Mouse (Mus musculus): Measurements from ENCODE around the gene Cnnm3.
A peak's percentile ranks its signal among the peaks of the same experiment; 100 is the strongest.

The Cnnm3 gene

DNA sequence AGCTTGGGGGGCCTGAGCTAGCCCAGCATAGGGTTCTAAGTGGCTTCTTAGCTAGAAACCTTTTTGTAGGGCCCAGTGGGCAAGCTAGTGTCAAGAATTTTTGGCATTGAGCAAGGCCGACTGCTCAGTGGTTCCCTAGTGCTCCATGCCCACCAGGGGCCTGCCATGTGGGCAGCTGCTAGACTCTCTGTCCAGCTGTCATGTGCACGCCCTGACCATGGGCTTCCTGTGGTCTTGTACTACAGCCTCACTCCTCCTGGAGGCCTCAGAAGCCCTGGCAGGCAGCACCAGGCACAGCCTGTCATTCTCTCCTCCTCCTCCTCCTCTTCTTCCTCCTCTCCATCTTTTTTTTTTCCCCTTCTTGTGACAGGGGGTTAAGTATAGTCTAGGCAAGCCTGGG is 14.4 kb upstream of the Cnnm3 start:
- no peak for DNase-seq (ENCODE audit: extremely low spot score)

DNA sequence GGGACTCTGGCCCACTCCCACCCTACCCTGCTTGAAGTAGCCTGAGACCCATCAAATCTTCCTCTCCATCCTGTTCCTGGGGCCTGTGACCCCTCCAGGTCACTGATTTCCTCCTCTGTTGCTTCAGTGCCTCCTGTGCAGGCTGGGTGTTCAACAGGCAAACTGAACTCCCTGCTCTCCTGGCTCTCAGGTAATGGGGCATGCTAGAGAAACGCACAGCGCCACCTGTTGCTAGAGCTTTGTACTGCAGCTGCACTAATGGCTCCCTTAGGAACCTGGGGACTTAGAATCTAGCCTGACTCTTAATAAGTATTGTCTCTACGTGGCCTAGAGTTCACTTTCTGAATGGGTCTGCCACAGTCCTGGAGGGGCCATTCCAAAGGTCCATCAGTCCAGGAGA is 10.4 kb upstream of the Cnnm3 start:
- DNase-seq (ENCODE audit: extremely low spot score): peak; percentile 68

DNA sequence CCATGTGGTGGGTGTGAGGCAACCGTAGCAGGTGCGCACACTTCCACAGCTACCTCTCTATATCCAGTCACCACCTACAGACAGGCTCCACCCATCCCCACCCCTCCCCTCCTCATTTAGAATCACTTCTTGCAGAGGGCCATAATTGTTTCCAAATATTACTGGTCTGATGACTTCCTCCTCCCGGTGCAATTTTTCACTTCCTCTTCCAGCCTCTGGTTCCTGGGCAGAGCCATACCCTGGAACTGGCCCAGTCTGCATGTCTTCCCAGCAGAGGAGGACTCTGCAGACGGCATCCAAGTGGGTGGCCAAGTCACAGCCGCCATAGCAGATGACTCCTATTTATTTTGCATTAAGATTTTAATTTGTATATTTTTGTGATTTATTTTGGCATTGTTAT is 3.4 kb upstream of the Cnnm3 start:
- DNase-seq (ENCODE audit: extremely low spot score): no peak

DNA sequence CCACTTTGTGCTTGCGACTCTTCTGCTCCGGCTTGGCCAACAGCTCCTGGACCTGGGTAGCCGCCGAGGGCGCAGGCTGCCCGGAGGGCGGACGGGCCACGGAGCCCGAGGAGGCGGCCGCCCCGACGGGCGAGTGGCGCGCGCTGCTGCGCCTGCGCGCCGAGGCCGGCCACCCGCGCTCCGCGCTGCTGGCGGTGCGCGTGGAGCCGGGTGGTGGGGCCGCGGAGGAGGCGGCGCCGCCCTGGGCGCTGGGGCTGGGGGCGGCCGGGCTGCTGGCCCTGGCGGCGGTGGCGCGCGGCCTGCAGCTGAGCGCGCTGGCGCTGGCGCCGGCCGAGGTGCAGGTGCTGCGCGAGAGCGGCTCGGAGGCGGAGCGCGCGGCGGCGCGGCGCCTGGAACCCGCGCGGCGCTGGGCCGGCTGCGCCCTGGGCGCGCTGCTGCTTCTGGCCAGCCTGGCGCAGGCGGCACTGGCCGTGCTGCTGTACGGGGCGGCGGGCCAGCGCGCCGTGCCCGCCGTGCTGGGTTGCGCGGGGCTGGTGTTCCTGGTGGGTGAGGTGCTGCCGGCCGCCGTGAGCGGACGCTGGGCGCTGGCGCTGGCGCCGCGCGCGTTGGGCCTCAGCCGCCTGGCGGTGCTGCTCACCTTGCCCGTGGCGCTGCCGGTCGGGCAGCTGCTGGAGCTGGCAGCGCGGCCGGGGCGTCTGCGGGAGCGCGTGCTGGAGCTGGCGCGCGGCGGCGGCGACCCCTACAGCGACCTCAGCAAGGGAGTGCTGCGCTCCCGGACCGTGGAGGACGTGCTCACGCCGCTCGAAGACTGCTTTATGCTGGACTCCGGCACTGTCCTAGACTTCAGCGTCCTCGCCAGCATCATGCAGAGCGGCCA is 660 bp downstream of the Cnnm3 start:
- peak; percentile 61 for DNase-seq (ENCODE audit: extremely low spot score)

DNA sequence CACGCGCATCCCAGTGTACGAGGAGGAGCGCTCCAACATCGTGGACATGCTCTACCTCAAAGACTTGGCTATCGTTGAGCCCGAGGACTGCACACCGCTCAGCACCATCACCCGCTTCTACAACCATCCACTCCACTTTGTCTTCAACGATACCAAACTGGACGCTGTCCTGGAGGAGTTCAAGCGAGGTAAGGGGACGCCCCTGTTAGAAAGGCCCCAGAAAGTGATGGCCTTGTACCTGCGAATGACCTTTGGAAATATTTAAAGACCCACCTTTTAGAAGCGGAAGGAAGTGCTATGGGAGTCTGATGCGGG is 1.3 kb downstream of the Cnnm3 start:
- no peak for DNase-seq (ENCODE audit: extremely low spot score)

DNA sequence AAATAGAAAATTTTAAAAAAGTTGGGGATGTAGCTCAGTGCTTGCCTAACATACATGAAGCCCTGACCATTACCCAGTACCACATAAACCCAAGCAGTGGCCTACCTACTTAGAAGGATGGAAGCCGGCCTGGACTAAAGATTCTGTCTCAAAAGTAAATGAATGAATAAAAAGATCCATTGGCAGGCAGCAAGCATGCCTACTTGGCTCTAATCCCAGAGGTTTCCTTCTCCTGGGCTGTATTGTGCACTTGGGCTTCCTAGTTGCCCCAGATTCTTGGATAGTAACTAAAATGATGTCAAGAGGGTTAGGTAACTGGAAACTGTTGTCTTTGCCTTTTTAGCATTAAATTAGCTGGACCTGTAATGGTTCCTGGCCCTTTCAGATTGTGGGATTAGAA is 1.6 kb downstream of the Cnnm3 start:
- DNase-seq (ENCODE audit: extremely low spot score): no peak

DNA sequence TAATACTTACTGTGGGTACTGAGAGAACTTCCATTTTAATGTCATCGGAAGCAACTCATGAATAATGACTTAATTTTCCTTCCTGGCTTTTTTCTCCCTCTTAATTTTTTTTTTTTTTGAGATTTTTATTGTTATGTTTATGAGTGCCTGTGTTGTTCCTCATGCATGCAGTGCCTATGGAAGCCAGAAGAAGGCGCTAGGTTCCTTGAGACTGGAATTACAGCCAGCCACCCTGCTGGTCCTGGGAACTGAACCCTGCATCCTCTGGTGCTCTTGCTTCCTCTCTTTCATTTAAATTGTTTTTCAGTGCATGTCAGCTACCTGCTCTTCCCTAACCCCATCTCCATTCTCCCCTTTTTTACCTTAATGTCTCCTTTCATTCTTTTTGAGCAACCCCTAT is 2.1 kb downstream of the Cnnm3 start:
- peak; percentile 40 for DNase-seq (ENCODE audit: extremely low spot score)

DNA sequence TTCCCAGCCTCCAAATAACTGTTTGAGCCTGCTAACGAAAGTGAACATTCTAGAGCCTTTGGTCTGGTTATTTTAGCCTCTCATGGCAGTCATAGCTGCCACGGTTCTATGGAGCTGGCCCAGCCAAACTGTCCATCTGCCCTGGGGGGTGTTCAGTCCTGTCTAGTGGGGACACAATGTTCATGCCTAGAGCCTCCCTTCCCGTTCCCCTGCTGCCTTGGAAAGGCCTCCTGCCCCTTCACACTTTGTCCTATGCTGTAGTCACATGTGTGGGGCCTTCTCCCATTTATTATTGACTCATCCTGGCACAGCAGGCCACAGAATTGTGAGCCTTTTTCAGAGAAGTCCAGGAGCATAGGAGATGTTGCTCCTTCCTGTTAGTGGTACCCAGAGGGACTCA is 6.6 kb downstream of the Cnnm3 start:
- DNase-seq (ENCODE audit: extremely low spot score): no peak

DNA sequence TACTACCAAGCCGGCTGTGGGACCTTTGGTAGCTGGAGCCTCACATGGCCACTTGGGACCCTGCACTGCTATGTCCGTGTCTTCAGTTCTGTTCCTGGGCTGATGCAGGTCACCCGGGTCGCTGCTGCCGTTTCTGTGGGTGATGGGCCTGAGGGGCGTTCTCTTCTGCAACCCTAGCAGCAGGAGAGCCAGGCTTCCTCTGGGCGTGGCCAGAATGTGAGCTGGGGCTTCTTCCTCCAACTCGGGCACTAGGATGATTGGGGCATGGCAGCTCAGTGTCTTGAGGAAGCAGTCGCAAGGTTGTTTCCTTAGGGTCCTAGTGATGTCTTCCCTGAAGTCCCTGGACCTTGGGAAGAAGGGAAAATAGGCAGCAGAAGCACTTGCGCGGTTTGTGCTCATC is 8.0 kb downstream of the Cnnm3 start:
- DNase-seq (ENCODE audit: extremely low spot score): no peak

DNA sequence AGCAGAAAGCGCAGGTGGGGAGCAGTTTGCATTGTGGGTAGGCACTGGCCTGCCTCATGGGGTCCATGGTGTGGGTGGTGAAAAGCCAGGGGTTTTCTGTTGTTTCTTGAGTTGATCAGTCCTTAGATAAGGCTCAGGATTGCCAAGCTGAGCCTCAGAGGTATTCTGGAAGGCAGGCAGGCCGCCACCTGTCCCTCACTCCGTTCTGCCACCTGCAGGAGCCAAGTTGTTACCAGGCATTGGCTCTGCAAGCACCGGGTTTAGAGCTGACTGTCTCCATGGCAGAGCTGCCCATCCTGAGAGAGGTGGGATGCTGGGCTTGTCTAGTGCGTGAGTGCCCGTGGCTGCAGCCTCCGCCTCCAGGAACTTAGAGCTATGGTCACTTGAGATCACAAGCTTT is 10.5 kb downstream of the Cnnm3 start:
- no peak for DNase-seq (ENCODE audit: extremely low spot score)

DNA sequence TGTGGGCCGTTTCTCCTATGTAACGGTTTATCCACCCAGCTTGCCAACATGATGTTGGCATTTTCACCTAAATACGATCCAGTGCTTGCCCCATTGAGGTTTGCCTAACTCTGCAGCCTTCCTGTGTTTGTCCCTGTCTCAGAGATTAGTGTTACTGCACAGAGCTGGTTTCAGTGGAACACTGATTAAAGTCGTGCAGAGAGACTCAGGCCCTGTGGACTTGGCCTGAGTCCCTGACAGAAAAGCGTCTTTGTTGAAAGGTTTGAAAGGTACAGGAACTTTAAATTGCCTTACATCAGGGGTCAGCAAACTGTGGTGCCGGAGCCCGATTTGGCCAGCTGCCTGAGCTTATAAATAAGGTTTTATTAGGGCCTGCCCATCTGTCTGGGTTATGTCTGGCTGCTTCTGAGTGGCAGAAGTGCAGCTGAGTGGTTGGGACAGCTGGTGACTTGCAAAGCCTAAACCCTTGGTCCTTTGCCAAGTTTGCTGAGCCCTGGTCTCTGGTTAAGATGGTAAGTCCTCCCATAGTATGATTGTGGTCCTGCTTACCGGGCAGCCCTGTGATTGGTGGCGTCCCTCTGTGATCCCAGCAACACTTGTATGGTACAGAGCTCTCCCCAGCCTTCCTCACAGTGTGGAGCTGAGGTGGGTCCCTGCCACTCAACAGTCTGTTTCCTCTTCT is 11.8 kb downstream of the Cnnm3 start:
- no peak for DNase-seq (ENCODE audit: extremely low spot score)

DNA sequence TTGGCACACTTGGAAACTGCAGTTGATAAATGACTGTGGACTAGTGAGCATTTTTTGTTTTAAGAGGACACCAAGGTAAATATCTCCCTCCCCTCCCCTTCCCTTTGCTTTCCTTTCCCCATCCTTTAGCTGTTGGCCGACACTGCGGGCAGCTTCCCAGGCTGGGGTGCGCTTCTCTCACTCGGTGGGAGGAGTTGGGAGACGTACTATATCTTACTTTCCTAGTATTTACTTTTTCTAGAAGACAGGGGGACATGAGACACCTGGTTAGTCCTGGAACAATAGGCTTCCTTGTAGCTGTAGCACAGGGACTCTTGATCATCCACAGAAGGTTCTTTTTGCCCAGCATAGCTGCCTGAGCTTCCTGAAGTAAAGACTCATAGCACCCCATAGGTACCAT is 12.4 kb downstream of the Cnnm3 start:
- no peak for DNase-seq (ENCODE audit: extremely low spot score)

DNA sequence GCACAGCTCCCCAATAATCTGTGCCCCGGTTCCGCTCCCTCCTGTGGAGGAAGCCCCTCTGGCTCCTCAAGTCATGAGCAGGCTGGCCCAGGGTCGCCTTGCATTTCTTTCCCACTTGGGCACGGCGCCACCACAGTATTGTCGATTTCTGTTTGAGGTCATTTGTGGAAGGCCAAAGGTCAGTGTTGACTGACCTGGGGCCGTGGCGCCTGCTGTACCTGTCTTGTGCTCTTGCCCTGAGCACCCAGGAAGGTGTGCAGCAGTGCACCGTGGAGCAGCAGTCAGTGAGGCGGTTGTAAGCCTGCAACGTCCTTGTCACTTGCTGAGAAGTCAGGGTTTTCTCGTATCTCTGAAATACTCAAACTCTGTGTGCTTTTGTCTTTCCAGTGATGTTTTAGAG is 14.1 kb downstream of the Cnnm3 start:
- no peak for DNase-seq (ENCODE audit: extremely low spot score)

DNA sequence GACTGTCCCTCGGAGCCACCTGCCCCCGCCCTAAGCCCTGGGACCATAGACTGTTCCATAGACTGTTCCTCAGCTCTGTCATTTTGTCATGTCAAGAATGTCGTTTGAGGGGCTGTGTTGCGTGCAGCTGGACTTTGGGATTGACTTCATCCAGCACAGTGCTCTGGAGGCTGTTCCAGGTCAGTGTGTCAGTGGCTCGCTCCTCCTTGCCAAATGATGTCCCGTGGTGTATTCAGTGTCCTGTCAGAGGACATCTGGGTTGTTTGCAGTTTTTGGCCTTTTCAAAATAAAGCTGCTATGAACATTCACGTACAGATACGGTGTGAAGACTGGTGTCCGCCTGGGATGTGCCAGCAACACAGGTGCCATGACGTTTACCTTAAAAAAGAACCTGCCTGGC is 15.2 kb downstream of the Cnnm3 start:
- DNase-seq (ENCODE audit: extremely low spot score): no peak

DNA sequence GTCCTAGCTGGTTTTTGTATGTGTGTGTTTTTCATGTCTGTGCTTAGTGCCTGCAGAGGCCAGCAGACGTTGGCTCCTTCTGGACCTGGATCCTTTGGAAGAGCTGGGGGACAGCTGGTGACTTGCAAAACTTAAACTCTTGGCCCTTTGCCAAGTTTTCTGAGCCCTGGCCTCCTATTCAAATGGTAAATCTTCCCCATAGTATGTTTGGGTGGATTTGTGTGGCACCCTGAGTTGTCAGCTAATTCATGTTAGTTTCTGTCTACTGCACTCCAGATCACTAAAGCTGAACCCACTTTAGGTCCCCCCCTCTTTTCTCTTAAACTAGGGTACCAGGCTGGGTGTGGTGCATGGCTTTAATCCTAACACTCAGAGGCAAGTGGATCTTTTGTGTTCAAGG is 16.7 kb downstream of the Cnnm3 start:
- DNase-seq (ENCODE audit: extremely low spot score): no peak

DNA sequence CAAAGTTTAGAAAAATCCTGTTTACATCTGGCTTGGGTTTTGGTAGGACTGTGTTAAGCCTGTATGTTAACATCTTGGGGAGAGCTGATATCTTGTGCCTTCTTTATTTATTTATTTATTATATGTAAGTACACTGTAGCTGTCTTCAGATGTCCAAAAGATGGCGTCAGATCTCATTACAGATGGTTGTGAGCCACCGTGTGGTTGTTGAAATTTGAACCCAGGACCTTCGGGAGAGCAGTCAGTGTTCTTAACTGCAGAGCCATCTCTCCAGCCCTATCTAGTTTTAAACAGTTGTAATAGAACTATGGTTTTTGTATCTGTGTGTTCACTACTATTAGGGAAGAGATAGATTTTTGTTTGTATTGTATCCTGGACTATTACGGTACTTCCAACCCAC is 17.6 kb downstream of the Cnnm3 start:
- DNase-seq (ENCODE audit: extremely low spot score): no peak

DNA sequence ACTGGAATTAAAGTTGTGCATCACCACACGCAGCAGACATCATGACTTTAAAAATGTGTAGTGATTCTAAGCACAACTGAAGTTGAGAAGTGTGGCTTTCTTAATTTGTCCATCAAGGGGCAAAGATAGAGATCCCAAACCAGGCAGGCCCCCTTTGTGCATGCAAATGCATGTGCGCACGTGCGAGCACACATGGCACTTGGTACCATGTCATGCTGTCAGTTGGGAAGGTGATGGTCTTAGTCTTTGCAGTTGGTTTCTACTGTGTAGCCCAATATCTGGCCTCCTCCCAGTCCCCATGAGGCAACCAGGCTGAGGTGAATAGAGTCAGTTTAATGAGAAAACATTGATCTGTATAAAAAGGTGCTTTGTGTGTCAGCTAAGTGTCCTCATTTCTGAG is 18.2 kb downstream of the Cnnm3 start:
- no peak for DNase-seq (ENCODE audit: extremely low spot score)

DNA sequence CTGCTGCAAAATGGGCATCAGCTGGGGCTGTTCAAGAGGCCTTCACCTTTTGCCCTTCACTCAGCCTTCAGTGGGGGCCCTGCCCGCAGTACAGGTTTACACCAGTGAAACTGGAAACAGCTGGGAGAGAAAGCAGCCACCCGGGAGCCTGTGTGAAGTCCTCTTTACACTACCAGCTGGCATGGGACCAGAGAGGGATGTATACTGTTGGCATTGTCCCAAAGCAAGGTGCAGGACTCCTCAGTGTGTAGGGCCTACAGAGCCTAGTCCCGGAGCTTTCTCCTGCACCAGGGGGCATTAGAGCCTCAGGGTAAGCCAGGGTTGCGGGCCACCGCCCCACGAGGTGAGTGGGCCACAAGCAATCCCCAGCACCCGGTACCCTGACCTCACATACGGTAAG is 18.8 kb downstream of the Cnnm3 start:
- DNase-seq (ENCODE audit: extremely low spot score): no peak

DNA sequence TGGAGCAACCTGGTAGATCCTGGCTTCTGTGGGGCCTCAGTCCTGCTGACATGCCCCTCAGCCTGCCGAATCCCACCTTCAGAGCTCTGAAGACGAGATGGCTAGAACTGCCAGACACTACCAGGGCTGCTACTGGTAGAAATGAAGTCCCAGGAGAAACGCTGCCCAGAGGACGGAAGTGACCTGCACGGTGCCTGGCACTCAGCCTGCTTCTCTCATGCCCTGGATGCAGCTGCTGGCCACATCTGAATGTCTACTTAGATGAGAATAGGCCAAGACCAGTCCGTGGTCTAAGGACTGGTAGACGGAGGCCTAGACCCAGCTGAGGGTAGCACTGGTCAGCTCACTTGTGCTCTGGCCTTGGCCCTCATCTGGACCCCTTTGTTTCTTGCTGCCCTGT is 19.3 kb downstream of the Cnnm3 start:
- DNase-seq (ENCODE audit: extremely low spot score): no peak

DNA sequence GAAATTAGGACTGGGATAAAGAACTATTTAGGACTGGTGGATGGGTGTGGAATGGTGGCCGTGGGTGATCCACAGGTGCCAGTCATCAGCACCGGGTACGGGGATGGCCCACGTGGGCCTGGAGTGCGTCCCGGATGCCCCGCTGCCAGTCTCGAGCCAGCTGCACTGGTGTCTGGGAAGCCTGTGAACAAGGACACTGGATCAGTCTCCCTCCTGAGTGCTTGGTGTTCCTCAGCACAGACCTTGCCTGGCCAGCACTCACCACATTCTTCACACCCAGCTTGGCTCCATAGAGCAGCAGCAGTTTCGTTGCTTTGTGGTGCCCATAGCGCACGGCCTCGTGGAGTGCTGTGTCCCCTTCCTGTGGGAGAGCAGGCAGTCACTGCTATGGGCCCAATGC is 19.8 kb downstream of the Cnnm3 start:
- DNase-seq (ENCODE audit: extremely low spot score): no peak

DNA sequence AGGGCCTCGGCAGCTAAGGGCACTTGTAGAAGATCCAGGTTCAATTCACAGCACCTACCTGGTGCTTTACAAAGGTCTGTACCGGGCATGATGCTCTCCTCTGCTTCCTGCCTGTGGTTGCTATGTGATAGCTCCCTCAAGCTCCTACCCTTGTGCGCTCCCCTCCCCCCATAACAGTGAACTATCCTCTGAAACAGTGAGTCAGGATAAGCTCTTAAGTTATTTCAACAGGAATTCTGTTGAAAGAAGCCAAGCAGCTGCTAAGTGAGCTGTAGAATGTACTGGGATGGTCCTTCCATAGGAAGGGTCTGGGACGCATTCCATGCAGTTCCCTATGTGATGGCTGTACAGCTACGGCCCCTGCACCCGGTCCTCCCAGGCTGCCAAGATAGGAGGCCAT is 21.9 kb downstream of the Cnnm3 start:
- no peak for DNase-seq (ENCODE audit: extremely low spot score)

DNA sequence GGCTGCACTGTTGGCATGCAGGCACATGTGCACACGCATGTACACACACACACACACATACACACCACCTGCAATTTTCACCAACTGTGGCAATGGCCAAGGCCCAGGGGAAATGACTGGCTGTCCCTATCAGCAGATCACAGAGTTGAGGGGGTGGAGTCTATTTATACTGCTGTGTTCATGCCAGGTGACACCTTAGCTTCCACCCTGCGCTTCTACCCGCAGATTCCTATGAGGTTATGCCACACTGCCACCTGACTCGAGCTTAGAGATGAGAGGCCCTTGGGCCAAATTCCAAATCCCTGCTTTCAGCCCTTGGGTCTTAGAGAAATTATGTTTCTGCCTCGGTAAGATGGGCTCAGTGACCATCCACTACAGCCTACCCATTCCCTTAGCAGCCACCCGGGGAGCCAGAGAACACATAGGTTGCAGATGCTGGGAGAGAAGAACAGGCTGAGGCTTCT is 23.0 kb downstream of the Cnnm3 start:
- DNase-seq (ENCODE audit: extremely low spot score): no peak
